Mouse (Mus musculus) MEL (cell line): Measurements from ENCODE around the gene Fam213b. TPM values are rescaled to one million over a fixed set of nuclear protein-coding genes. Genes with fewer than 3 reads are reported as not detected.

Experiments used
- DNase-seq: peaks from one replicate; pipeline ENCODE4 v3.0.0; 2011; ENCODE audit warnings: low read depth, low spot score
- H3K27ac ChIP-seq: 2 replicates; pipeline ENCODE4 v1.5.1; 2012; ENCODE audit warnings: low read depth, mild to moderate bottlenecking, control low read depth, low read length, moderate library complexity; ENCODE audit not compliant: control insufficient read depth
- H3K27me3 ChIP-seq, 2 experiments: fragments of 150-350 bp in 1 of 2; sonication (generic) in 1 of 2; 2 replicates each; pipeline ENCODE4 v1.6.1; 2012; ENCODE audit warnings: low read length in 2 of 2, mild to moderate bottlenecking in 2 of 2, improper control_type of control experiment in 1 of 2, moderate library complexity in 1 of 2; ENCODE audit not compliant: insufficient read depth in 2 of 2, control insufficient read depth in 1 of 2
- H3K36me3 ChIP-seq, 2 experiments: 2 replicates each; pipeline ENCODE4 v1.6.1; 2012 to 2014; ENCODE audit warnings: low read length in 2 of 2, improper control_type of control experiment in 1 of 2, inconsistent platforms in 1 of 2, mild to moderate bottlenecking in 1 of 2; ENCODE audit not compliant: insufficient read depth in 2 of 2, control insufficient read depth in 1 of 2
- H3K4me1 ChIP-seq, 2 experiments: fragments of 150-350 bp in 1 of 2; sonication (generic) in 1 of 2; 2 replicates each; pipeline ENCODE4 v1.6.1; 2012; ENCODE audit warnings: low read length in 2 of 2, improper control_type of control experiment in 1 of 2, mild to moderate bottlenecking in 1 of 2; ENCODE audit not compliant: insufficient read depth in 2 of 2, control insufficient read depth in 1 of 2
- H3K4me3 ChIP-seq, 2 experiments: fragments of 150-350 bp in 1 of 2; sonication (generic) in 1 of 2; 2 replicates each; pipeline ENCODE4 v1.5.1; 2012; ENCODE audit warnings: low read depth in 2 of 2, low read length in 2 of 2, mild to moderate bottlenecking in 2 of 2, moderate library complexity in 2 of 2, control low read depth in 1 of 2, improper control_type of control experiment in 1 of 2; ENCODE audit not compliant: control insufficient read depth in 1 of 2, insufficient read depth in 1 of 2
- H3K79me2 ChIP-seq: 2 replicates; pipeline ENCODE4 v1.6.1; 2012; ENCODE audit warnings: mild to moderate bottlenecking, low read length, moderate library complexity; ENCODE audit not compliant: control insufficient read depth, poor library complexity, insufficient read depth
- H3K9ac ChIP-seq: 2 replicates; pipeline ENCODE4 v1.6.1; 2012; ENCODE audit warnings: low read depth, mild to moderate bottlenecking, control low read depth, low read length, moderate library complexity; ENCODE audit not compliant: control insufficient read depth, poor library complexity, severe bottlenecking
- H3K9me3 ChIP-seq: fragments of 150-350 bp; sonication (generic); replicated peaks from 2 replicates; pipeline ENCODE4 v1.6.1; 2012; ENCODE audit warnings: mild to moderate bottlenecking, low read length, improper control_type of control experiment, moderate library complexity; ENCODE audit not compliant: insufficient read depth
- BHLHE40 ChIP-seq: IDR thresholded peaks from 2 replicates; pipeline ENCODE4 v1.6.1; 2012; ENCODE audit warnings: low read depth, mild to moderate bottlenecking, inconsistent platforms, low read length, improper control_type of control experiment, borderline replicate concordance
- CHD1 ChIP-seq: IDR thresholded peaks from 2 replicates; pipeline ENCODE4 v1.6.1; 2012; ENCODE audit warnings: low read depth, mild to moderate bottlenecking, inconsistent platforms, low read length, improper control_type of control experiment
- E2F4 ChIP-seq: IDR thresholded peaks from 2 replicates; pipeline ENCODE4 v1.6.1; 2011; ENCODE audit warnings: low read depth, low read length, improper control_type of control experiment, borderline replicate concordance
- ELF1 ChIP-seq: IDR thresholded peaks from 2 replicates; pipeline ENCODE4 v1.6.1; 2014; ENCODE audit warnings: low read depth, mild to moderate bottlenecking, inconsistent platforms, low read length, improper control_type of control experiment, moderate library complexity
- EP300 ChIP-seq, 2 experiments: IDR thresholded peaks; 2 replicates each; pipeline ENCODE4 v1.6.1; 2011; ENCODE audit warnings: improper control_type of control experiment in 2 of 2, low read length in 2 of 2, low read depth in 1 of 2, mild to moderate bottlenecking in 1 of 2
- ETS1 ChIP-seq: IDR thresholded peaks from 2 replicates; pipeline ENCODE4 v1.6.1; 2012; ENCODE audit warnings: low read depth, mild to moderate bottlenecking, inconsistent platforms, low read length, improper control_type of control experiment, moderate library complexity
- GABPA ChIP-seq: IDR thresholded peaks from 2 replicates; pipeline ENCODE4 v1.6.1; 2012; ENCODE audit warnings: low read depth, mild to moderate bottlenecking, inconsistent platforms, low read length, improper control_type of control experiment, moderate library complexity
- HCFC1 ChIP-seq: IDR thresholded peaks from 2 replicates; pipeline ENCODE4 v1.6.1; 2012; ENCODE audit warnings: low read depth, mild to moderate bottlenecking, inconsistent platforms, low read length, improper control_type of control experiment, moderate library complexity
- MAFK ChIP-seq: IDR thresholded peaks from 2 replicates; pipeline ENCODE4 v1.6.1; 2011; ENCODE audit warnings: low read depth, mild to moderate bottlenecking, low read length, improper control_type of control experiment, borderline replicate concordance
- MXI1 ChIP-seq: IDR thresholded peaks from 2 replicates; pipeline ENCODE4 v1.6.1; 2011; ENCODE audit warnings: mild to moderate bottlenecking, low read depth, low read length, improper control_type of control experiment
- MYB ChIP-seq: IDR thresholded peaks from 2 replicates; pipeline ENCODE4 v1.6.1; 2011; ENCODE audit warnings: mild to moderate bottlenecking, low read depth, low read length, improper control_type of control experiment
- NRF1 ChIP-seq: IDR thresholded peaks from 2 replicates; pipeline ENCODE4 v1.6.1; 2014; ENCODE audit warnings: low read depth, mild to moderate bottlenecking, inconsistent platforms, low read length, improper control_type of control experiment, moderate library complexity; ENCODE audit not compliant: poor library complexity, insufficient read depth, severe bottlenecking
- POLR2A ChIP-seq, 2 experiments: IDR thresholded peaks; 2 replicates each; pipeline ENCODE4 v1.6.1; 2011 to 2012; ENCODE audit warnings: low read length in 2 of 2, mild to moderate bottlenecking in 2 of 2, control low read depth in 1 of 2, improper control_type of control experiment in 1 of 2, low read depth in 1 of 2, moderate library complexity in 1 of 2; ENCODE audit not compliant: control insufficient read depth in 1 of 2, insufficient read depth in 1 of 2, poor library complexity in 1 of 2
- POLR2AphosphoS5 ChIP-seq: IDR thresholded peaks from 2 replicates; pipeline ENCODE4 v1.6.1; 2012; ENCODE audit warnings: low read depth, borderline replicate concordance, mild to moderate bottlenecking, inconsistent platforms, low read length, moderate library complexity, mixed read lengths
- SIN3A ChIP-seq: IDR thresholded peaks from 2 replicates; pipeline ENCODE4 v1.6.1; 2012; ENCODE audit warnings: low read length, improper control_type of control experiment, inconsistent platforms
- SMC3 ChIP-seq: IDR thresholded peaks from 2 replicates; pipeline ENCODE4 v1.6.1; 2011; ENCODE audit warnings: low read depth, low read length, improper control_type of control experiment
- TBP ChIP-seq: IDR thresholded peaks from 2 replicates; pipeline ENCODE4 v1.8.0; 2011; ENCODE audit warnings: low read depth, low read length, improper control_type of control experiment
- UBTF ChIP-seq: IDR thresholded peaks from 2 replicates; pipeline ENCODE4 v1.6.1; 2012; ENCODE audit warnings: low read depth, mild to moderate bottlenecking, inconsistent platforms, low read length, improper control_type of control experiment, moderate library complexity, borderline replicate concordance; ENCODE audit not compliant: insufficient read depth
- USF1 ChIP-seq: IDR thresholded peaks from 2 replicates; pipeline ENCODE4 v1.6.1; 2014; ENCODE audit warnings: low read depth, mild to moderate bottlenecking, inconsistent platforms, low read length, improper control_type of control experiment, moderate library complexity
- USF2 ChIP-seq, 2 experiments: IDR thresholded peaks; 2 replicates each; pipeline ENCODE4 v1.6.1; 2011 to 2012; ENCODE audit warnings: improper control_type of control experiment in 2 of 2, low read length in 2 of 2, borderline replicate concordance in 1 of 2, inconsistent platforms in 1 of 2, low read depth in 1 of 2, mild to moderate bottlenecking in 1 of 2; ENCODE audit not compliant: insufficient read depth in 1 of 2
- ZKSCAN1 ChIP-seq: IDR thresholded peaks from 2 replicates; pipeline ENCODE4 v1.6.1; 2012; ENCODE audit warnings: low read depth, mild to moderate bottlenecking, inconsistent platforms, low read length, improper control_type of control experiment, moderate library complexity
- polyA plus RNA-seq, 2 experiments: library from polyadenylated mRNA; stranded (reverse) in 1 of 2; unstranded in 1 of 2; fragments of >175 nt in 1 of 2; fragments of >200 nt in 1 of 2; gene quantifications; 2 replicates each; pipeline versions ENCODE4 v1.2.1 to v1.2.4; 2012; ENCODE audit warnings: low replicate concordance in 2 of 2, low read depth in 1 of 2; ENCODE audit not compliant: insufficient read length in 2 of 2, insufficient read depth in 1 of 2, missing spikeins in 1 of 2
- total RNA-seq: library from RNA; depleted of rRNA; stranded (reverse); fragments of 300-350 nt; gene quantifications from 2 replicates; pipeline ENCODE4 v1.2.3, GENCODE M21; 2012

Fam213b gene
- total and polyA plus RNA-seq, 3 experiments: not detected

GRCm38 (mm10) chr4:154877864-154878548 lies 20.9 kb downstream of the Fam213b start (continued):
- TF ChIP-seq NRF1 (no peak), MAFK (no peak), GABPA (no peak)

- no peaks in the 10 kb centered on the region; a peak in 1 of 4 replicates for H3K27me3 ChIP-seq
- no peaks in the 10 kb centered on the region for H3K36me3 ChIP-seq
- DNase-seq: no peak
- no peak overlapping the region for H3K4me3 ChIP-seq
- TF ChIP-seq POLR2AphosphoS5 (no peak), SIN3A (no peak), HCFC1 (no peak), USF1 (no peak), USF2 (IDR thresholded peaks at IDR 0.05; ENCODE audit: borderline replicate concordance in 1 of 2, insufficient read depth in 1 of 2, low read depth in 1 of 2, low read length in 2 of 2) (no peak), EP300 (IDR thresholded peaks at IDR 0.05; ENCODE audit: low read depth in 1 of 2, low read length in 2 of 2) (no peak), POLR2A (IDR thresholded peaks at IDR 0.05; ENCODE audit: control insufficient read depth in 1 of 2, insufficient read depth in 1 of 2, low read depth in 1 of 2, low read length in 2 of 2, poor library complexity in 1 of 2) (no peak), MXI1 (no peak), CHD1 (no peak), E2F4 (no peak), TBP (no peak), SMC3 (no peak), MYB (no peak), BHLHE40 (no peak), ETS1 (no peak), ELF1 (no peak), ZKSCAN1 (no peak), UBTF (no peak)
- H3K79me2 ChIP-seq: no peaks in the 10 kb centered on the region
- no peaks in the 10 kb centered on the region for H3K4me1 ChIP-seq
- no peaks in the 10 kb centered on the region for H3K9me3 ChIP-seq
- H3K9ac ChIP-seq: no peak overlapping the region
- no peak overlapping the region for H3K27ac ChIP-seq
Measured at GRCm38 (mm10) chr4:154873186-154873585, 25.7 kb downstream of the Fam213b start.
